Mouse (Mus musculus) intestine, postnatal 0 days (tissue): ENCODE data around the gene Mink1. TPM values are rescaled to one million over a fixed set of nuclear protein-coding genes. Genes with fewer than 3 reads are reported as not detected.

Experiments used
- ATAC-seq: fragments of 200-750 bp; cut with Nextera tagmentation; 2 replicates; pipeline ENCODE4 v1.8.0; 2017; ENCODE audit warnings: mild to moderate bottlenecking, moderate TSS enrichment, moderate library complexity
- H3K27ac ChIP-seq: fragments of 300-500 bp; sonication (generic); 2 replicates; pipeline ENCODE4 v1.5.1; 2014; ENCODE audit warnings: mild to moderate bottlenecking, low read depth, low read length, moderate library complexity
- H3K27me3 ChIP-seq: fragments of 300-500 bp; sonication (generic); replicated peaks from 2 replicates; pipeline ENCODE4 v1.6.1; 2014; ENCODE audit warnings: low read length, mixed read lengths; ENCODE audit not compliant: control insufficient read depth, insufficient read depth
- H3K36me3 ChIP-seq: fragments of 300-500 bp; sonication (generic); 2 replicates; pipeline ENCODE4 v1.6.1; 2014; ENCODE audit warnings: mild to moderate bottlenecking, moderate library complexity; ENCODE audit not compliant: control insufficient read depth, insufficient read depth
- H3K4me1 ChIP-seq: fragments of 300-500 bp; sonication (generic); replicated peaks from 2 replicates; pipeline ENCODE4 v1.6.1; 2014; ENCODE audit warnings: antibody characterized with exemption, low read length, mixed read lengths; ENCODE audit not compliant: control insufficient read depth, insufficient read depth
- H3K4me2 ChIP-seq: fragments of 300-500 bp; sonication (generic); replicated peaks from 2 replicates; pipeline ENCODE4 v1.6.1; 2014; ENCODE audit warnings: low read depth, mild to moderate bottlenecking, moderate library complexity
- H3K4me3 ChIP-seq: fragments of 300-500 bp; sonication (generic); 2 replicates; pipeline ENCODE4 v1.5.1; 2014; ENCODE audit warnings: low read depth, low read length
- H3K9ac ChIP-seq: fragments of 300-500 bp; sonication (generic); 2 replicates; pipeline ENCODE4 v1.6.1; 2014; ENCODE audit warnings: mild to moderate bottlenecking, low read depth, low read length
- H3K9me3 ChIP-seq: fragments of 300-500 bp; sonication (generic); 2 replicates; pipeline ENCODE4 v1.6.1; 2016; ENCODE audit warnings: mixed run types; ENCODE audit not compliant: control insufficient read depth
- CTCF ChIP-seq: sonication (generic); IDR thresholded peaks from 2 replicates; pipeline ENCODE4 v1.5.1; 2016; ENCODE audit warnings: low read depth, mild to moderate bottlenecking, control low read depth, antibody characterized with exemption, moderate library complexity
- WGBS: fragments of 180-500 bp; shearing (Covaris S2); extraction: QIAGEN DNeasy Blood & Tissue Kit; methylation state at CpG from one replicate; pipeline ENCODE4 v1.1.7; 2014; 5-methylcytosine and 5-hydroxymethylcytosine counted together
- polyA plus RNA-seq: library from polyadenylated mRNA; unstranded; fragments of >200 nt; fragmentation: Nextera tagmentation; extraction: Ambion mirVana; gene quantifications from 2 replicates; pipeline ENCODE4 v1.2.1, GENCODE M21; 2015

Gene Mink1
- polyA plus RNA-seq, 1 experiment from 2014 or later: 5.8 TPM

DNA sequence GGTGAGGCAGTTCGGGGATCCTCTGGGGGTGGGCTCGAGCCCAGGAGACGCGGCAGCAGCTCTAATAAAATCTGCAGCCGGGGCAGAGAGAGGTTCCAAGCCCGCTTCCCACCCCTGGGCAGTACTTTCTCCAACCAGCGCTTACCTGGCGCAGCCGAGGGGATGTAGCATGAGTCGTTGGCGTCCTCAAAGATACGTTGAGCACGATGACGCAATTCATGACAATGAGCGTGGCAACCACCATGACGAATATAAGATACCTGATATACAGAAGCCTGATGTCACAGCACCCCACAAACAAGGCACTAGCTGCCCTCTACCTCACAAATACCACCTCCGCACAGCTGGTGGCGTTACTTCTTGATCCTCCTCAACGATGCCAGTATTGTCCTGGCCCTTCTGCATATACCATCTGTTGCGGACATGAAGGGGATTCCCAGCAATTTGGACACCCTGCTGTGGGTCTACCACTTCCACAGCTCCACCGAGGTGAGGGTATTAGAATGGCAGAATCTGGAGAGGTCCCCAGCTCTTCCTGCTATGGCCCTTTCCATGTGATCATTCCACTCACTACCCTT lies 52.9 kb downstream of the Mink1 start, which contains the start of gene 4930544D05Rik:
Gene 4930544D05Rik (plus strand): TSS at position 333 of the 578 bp plus-strand sequence.
- H3K27ac ChIP-seq: peak within 1 kb of the TSS; percentile 66
- H3K4me3 ChIP-seq: peak within 1 kb of the TSS; percentile 39
- 15% methylated on average over 21 of the region's 21 CpGs for WGBS
- peaks cover 25% of the 10 kb centered on the region for H3K36me3 ChIP-seq
- TF ChIP-seq CTCF: no peak
- peak within 1 kb of the TSS; percentile 83 for H3K4me2 ChIP-seq
- H3K9ac ChIP-seq: peak within 1 kb of the TSS; percentile 32
- ATAC-seq: peak; percentile 21; the same call in 1 of the 2 replicates
- no peaks in the 10 kb centered on the region for H3K9me3 ChIP-seq
- peaks cover 8% of the 10 kb centered on the region for H3K4me1 ChIP-seq
- H3K27me3 ChIP-seq: no peaks in the 10 kb centered on the region

DNA sequence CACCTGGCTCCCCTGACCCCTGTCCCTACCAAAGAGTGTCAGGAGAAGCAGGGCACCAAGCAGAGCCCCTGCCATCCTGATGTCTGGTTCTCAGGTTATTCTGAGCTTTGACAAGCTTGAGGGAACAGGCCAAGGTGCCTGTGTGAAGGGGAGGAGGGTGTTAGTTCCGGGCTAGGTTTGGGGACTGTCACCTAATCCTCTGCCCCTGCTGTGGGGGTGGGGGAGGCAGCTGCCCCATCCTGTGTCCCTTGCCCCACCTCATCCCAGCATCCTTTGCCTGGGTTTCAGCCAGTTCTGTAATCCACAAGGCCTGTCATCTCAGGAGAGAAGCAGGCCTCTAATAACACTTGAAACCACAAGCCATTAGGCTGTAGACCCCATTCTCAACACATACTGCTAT lies 56.4 kb downstream of the Mink1 start, which contains the start of gene Chrne:
Gene Chrne (minus strand): TSS at position 116 of the 400 bp plus-strand sequence.
- Histone ChIP-seq H3K4me1 (peaks cover 15% of the 10 kb centered on the region), H3K27me3 (no peaks in the 10 kb centered on the region), H3K27ac (no peak within 1 kb of the TSS), H3K4me3 (no peak within 1 kb of the TSS), H3K9ac (no peak within 1 kb of the TSS), H3K4me2 (no peak within 1 kb of the TSS), H3K36me3 (no peaks in the 10 kb centered on the region), H3K9me3 (no peaks in the 10 kb centered on the region)
- ATAC-seq: no peak
- no peak for TF ChIP-seq CTCF
- WGBS: 53% methylated on average over 1 of the region's 1 CpGs

DNA sequence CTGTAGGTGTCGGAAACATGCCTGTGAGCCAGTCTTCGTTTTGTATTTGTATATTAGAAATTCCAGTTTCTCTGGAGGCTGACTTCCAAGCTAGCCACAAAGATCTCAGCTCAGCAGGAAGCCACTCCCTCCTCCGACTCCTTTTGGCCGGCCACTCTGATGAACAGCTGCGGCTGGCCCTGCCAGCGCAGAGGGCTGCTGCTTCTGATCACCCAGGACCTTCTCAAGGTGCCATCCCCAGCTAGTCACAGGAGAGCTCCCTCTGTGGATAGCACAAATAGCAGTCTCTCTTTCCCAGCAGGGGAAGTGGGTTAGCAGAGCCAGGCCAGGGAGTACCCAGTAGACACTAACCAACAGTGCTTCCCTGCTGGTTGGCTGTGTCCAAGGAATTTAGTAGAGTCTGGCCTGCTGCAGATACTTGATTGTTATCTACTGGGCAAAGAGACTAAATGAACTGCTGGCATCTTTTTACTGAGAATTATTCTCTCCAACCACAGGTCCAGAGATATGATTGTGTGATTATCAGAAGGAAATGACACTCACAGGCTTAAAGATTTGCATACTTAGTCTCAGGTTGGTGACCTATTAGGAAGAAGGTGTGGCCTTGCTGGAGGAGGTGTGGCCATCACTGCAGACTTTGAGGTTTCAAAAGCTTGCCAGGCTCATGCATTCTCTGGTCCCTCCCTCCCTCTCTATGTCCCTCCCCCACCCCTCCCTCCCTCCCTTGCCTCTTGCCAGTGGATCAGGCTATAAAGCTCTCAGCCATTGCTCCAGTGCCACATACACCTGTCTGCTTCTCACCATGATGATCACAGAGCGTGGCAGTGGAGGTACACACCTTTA lies 59.5 kb downstream of the Mink1 start:
- 36% methylated on average over 7 of the region's 7 CpGs for WGBS
- ATAC-seq: peak; percentile 80
- H3K9ac ChIP-seq: no peak overlapping the region

GRCm38 (mm10) chr11:70623053-70623742 lies 60.5 kb downstream of the Mink1 start:
- Histone ChIP-seq H3K36me3 (no peaks in the 10 kb centered on the region), H3K9ac (no peak overlapping the region), H3K27me3 (no peaks in the 10 kb centered on the region), H3K4me2 (no peak overlapping the region), H3K4me3 (no peak overlapping the region), H3K9me3 (no peaks in the 10 kb centered on the region), H3K27ac (no peak overlapping the region), H3K4me1 (0 out of 2 replicates have a peak, but pooled peaks cover 9% of the 10 kb centered on the region)
- WGBS: 60% methylated on average over 10 of the region's 10 CpGs
- no peak for ATAC-seq
- TF ChIP-seq CTCF: peak; percentile 62

More for the DNA sequence above, 59.5 kb downstream of the Mink1 start:
- H3K9me3 ChIP-seq: no peaks in the 10 kb centered on the region
- TF ChIP-seq CTCF: peak; percentile 17; the same call in 1 of the 2 replicates
- H3K27ac ChIP-seq: no peak overlapping the region
- H3K4me2 ChIP-seq: no peak overlapping the region
- H3K36me3 ChIP-seq: no peaks in the 10 kb centered on the region
- no peaks in the 10 kb centered on the region for H3K27me3 ChIP-seq
- no peak overlapping the region for H3K4me3 ChIP-seq
- H3K4me1 ChIP-seq: 0 out of 2 replicates have a peak, but pooled peaks cover 9% of the 10 kb centered on the region

DNA sequence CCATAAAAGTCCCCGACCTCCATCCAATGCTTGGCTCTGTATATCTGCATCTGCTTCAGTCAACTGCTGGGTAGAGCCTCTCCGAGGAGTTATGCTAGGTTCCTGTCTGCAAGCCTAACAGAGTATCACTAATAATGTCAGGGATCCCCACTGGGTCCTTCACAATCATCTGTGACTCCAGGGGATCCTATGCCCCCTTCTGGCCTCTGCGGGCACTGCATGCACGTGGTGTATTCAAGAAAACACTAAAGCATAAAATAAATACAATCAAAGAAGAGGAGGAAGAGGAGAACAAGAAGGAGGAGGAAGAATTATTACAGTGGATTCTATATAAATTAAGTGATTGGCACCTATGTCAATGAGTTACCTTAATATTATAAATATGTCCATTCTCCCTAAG lies 62.8 kb downstream of the Mink1 start:
- no peak for ATAC-seq
- Histone ChIP-seq H3K4me3 (no peak overlapping the region), H3K36me3 (no peaks in the 10 kb centered on the region), H3K4me1 (0 out of 2 replicates have a peak, but pooled peaks cover 9% of the 10 kb centered on the region), H3K4me2 (no peak overlapping the region), H3K9me3 (no peaks in the 10 kb centered on the region), H3K9ac (no peak overlapping the region), H3K27me3 (no peaks in the 10 kb centered on the region), H3K27ac (no peak overlapping the region)
- WGBS: 47% methylated on average over 4 of the region's 4 CpGs
- peak; percentile 77 for TF ChIP-seq CTCF

GRCm38 (mm10) chr11:70626877-70627276 lies 64.2 kb downstream of the Mink1 start:
- H3K27me3 ChIP-seq: no peaks in the 10 kb centered on the region
- H3K9me3 ChIP-seq: no peaks in the 10 kb centered on the region
- no peak overlapping the region for H3K4me3 ChIP-seq
- H3K4me2 ChIP-seq: no peak overlapping the region
- no peak overlapping the region for H3K9ac ChIP-seq
- peak; percentile 42; the same call in 1 of the 2 replicates for ATAC-seq
- WGBS: 42% methylated on average over 4 of the region's 4 CpGs
- 0 out of 2 replicates have a peak, but pooled peaks cover 4% of the 10 kb centered on the region for H3K4me1 ChIP-seq
- no peak for TF ChIP-seq CTCF
- peak overlapping the region; percentile 50; the same call in 1 of the 2 replicates for H3K27ac ChIP-seq
- H3K36me3 ChIP-seq: no peaks in the 10 kb centered on the region
